ENCODE assay signal across 18 mouse cellular contexts in the genomic region with DNA sequence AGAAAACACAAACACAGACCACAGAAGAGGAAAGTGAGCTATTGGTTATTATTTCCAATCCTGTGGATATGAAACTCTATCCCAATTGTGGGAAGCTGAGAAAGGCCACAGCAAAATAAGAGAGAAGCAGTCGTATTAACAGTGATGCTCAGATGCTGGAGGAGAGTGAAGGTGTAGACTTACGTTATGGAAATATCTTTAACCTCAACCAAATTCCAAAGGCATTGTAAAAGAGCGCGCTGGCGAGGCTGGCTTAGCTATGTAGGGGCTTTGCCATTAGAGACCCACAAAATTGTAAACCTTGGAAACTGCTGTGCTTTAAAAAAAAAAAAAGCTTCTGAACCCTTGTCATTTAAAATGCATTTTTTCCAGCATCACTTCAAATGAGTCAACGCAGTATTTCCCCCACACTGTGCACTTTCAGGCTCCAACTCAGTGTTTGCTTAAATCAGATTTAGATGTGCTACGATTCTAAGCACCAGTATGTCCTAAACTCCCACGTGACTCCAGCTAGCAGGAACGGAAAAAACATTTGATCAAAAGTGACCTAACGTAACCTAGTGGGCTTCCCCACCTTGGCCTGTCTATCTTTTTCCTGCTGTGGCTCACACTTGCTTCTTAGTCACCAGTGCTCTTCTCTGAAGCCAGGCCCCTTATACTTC. TPM values are rescaled to one million over a fixed set of nuclear protein-coding genes. Genes with fewer than 3 reads are reported as not detected.
DNase-seq lines count a peak whose midpoint lies in the region; ATAC-seq and TF ChIP-seq lines count a peak whose summit lies in the region.
"Had no signal": no experiment of that assay in that cellular context is flagged by ENCODE, and none has a peak within 500 bp of the region (broad histone marks: within the 10 kb centered on the region; RNA-seq: fewer than 3 reads in every experiment).

No protein-coding gene starts in this region.

- ATAC-seq in limb, embryonic 14.5 days (ENCODE audit: low FRiP score, low read depth): peak; percentile 84
- ATAC-seq: intestine, embryonic 15.5 days had no signal

- H3K36me3 ChIP-seq in limb, embryonic 14.5 days (ENCODE audit: control insufficient read depth, insufficient read depth, low read length): no peaks in the 10 kb centered on the region
- H3K36me3 ChIP-seq: forebrain, embryonic 12.5 days; hindbrain, embryonic 13.5 days; intestine, embryonic 15.5 days; liver, embryonic 15.5 days; midbrain, embryonic 10.5 days; stomach, embryonic 15.5 days had no signal

- WGBS in limb, embryonic 14.5 days: 36% methylated on average over 10 of the region's 10 CpGs

- H3K27me3 ChIP-seq in limb, embryonic 14.5 days (ENCODE audit: control insufficient read depth, insufficient read depth, low read length): no peaks in the 10 kb centered on the region
- H3K27me3 ChIP-seq: forebrain, embryonic 12.5 days; hindbrain, embryonic 13.5 days; intestine, embryonic 15.5 days; liver, embryonic 15.5 days; stomach, embryonic 15.5 days had no signal

- intact Hi-C loops in heart, postnatal 36 days (cut with DNase I): no loop called here

- DNase-seq in layer of hippocampus, adult 9-11 months: peak; percentile 10
- no peak for DNase-seq in layer of hippocampus, adult 9-10 months (ENCODE audit: low spot score)
- DNase-seq in CD4-positive, CD25-positive, alpha-beta regulatory T cell, adult 2 months (ENCODE audit: low read depth, low spot score): peak; percentile 48
- peak; percentile 40 for DNase-seq in brain, adult 2 months (ENCODE audit: low read depth, low spot score)
- peak; percentile 75 for DNase-seq in limb, embryonic 14.5 days (ENCODE audit: low spot score)
- no peak for DNase-seq in cerebellum, adult 9-11 months
- DNase-seq in adrenal gland, adult 2 months: no peak
- DNase-seq in heart, postnatal 36 days: no peak
- DNase-seq: cerebellum, adult 2 months; gastrocnemius, postnatal 25 days; thymus, adult 2 months had no signal

- no peak overlapping the region; the same call in 1 of the 2 replicates for H3K4me2 ChIP-seq in limb, embryonic 14.5 days (replicated peaks; ENCODE audit: low read depth, low read length, severe bottlenecking)
- H3K4me2 ChIP-seq: forebrain, embryonic 12.5 days; hindbrain, embryonic 13.5 days; intestine, embryonic 15.5 days; liver, embryonic 15.5 days; stomach, embryonic 15.5 days had no signal

- no peak overlapping the region for H3K9ac ChIP-seq in limb, embryonic 14.5 days (ENCODE audit: low read depth, low read length, severe bottlenecking)
- H3K9ac ChIP-seq: forebrain, embryonic 12.5 days; hindbrain, embryonic 13.5 days; intestine, embryonic 15.5 days; liver, embryonic 15.5 days; stomach, embryonic 15.5 days had no signal

- peaks cover 26% of the 10 kb centered on the region for H3K4me1 ChIP-seq in limb, embryonic 14.5 days (ENCODE audit: control insufficient read depth, insufficient read depth, low read length)
- H3K4me1 ChIP-seq: forebrain, embryonic 12.5 days; hindbrain, embryonic 13.5 days; intestine, embryonic 15.5 days; liver, embryonic 15.5 days; midbrain, embryonic 10.5 days; stomach, embryonic 15.5 days had no signal

- no peak for TF ChIP-seq POLR2A in limb, embryonic 14.5 days (IDR thresholded peaks at IDR 0.05; ENCODE audit: borderline replicate concordance, extremely low read depth, insufficient read depth, insufficient read length)

- no peak overlapping the region for H3K4me3 ChIP-seq in limb, embryonic 14.5 days (replicated peaks; ENCODE audit: low read length)
- H3K4me3 ChIP-seq: forebrain, embryonic 12.5 days; hindbrain, embryonic 13.5 days; intestine, embryonic 15.5 days; liver, embryonic 15.5 days; midbrain, embryonic 10.5 days; stomach, embryonic 15.5 days had no signal

- no peaks in the 10 kb centered on the region for H3K9me3 ChIP-seq in limb, embryonic 14.5 days (ENCODE audit: control insufficient read depth, low read length)
- H3K9me3 ChIP-seq: forebrain, embryonic 12.5 days; hindbrain, embryonic 13.5 days; intestine, embryonic 15.5 days; liver, embryonic 15.5 days; midbrain, embryonic 10.5 days; stomach, embryonic 15.5 days had no signal

- H3K27ac ChIP-seq in limb, embryonic 14.5 days (replicated peaks; ENCODE audit: low read depth, low read length): peak overlapping the region; percentile 53; the same call in 1 of the 2 replicates
- H3K27ac ChIP-seq: forebrain, embryonic 12.5 days; hindbrain, embryonic 13.5 days; intestine, embryonic 15.5 days; liver, embryonic 15.5 days; macrophage; midbrain, embryonic 10.5 days; stomach, embryonic 15.5 days had no signal

RNA-seq across cellular contexts. Expression of a gene that starts 36.4 kb away (rescaled TPM):
- polyA plus RNA-seq in limb, embryonic 14.5 days (2012; rRNA removed): 75.3 and 94.7 TPM in 2 replicates
- polyA plus RNA-seq in limb, embryonic 14.5 days (2014; fragmentation: Nextera tagmentation; extraction: Ambion mirVana): 36.2 and 39.4 TPM in 2 replicates
- 10 to 100 TPM; 42.4 to 74.4 TPM for total RNA-seq in adrenal gland, adult 2 months (2021)
- 10.5 and 14.1 TPM in 2 replicates for polyA plus RNA-seq in adrenal gland, adult 2 months (2012; rRNA removed)
- total RNA-seq in heart, postnatal 36 days (2021): 10 to 100 TPM; 43.3 to 45.7 TPM

Comparison
In these comparisons a context has a peak if more than half of its experiments do, and no peak if none do; other contexts are left out.
1. DNase-seq: peak in layer of hippocampus, adult 9-11 months (single experiment), CD4-positive, CD25-positive, alpha-beta regulatory T cell, adult 2 months (single experiment), brain, adult 2 months (single experiment) and limb, embryonic 14.5 days (single experiment); none in layer of hippocampus, adult 9-10 months (single experiment), cerebellum, adult 9-11 months (single experiment), adrenal gland, adult 2 months (single experiment) and heart, postnatal 36 days (0 of 2).